Mouse (Mus musculus): ENCODE results near the gene Unc13c. TPM values are rescaled to one million over a fixed set of nuclear protein-coding genes. Genes with fewer than 3 reads are reported as not detected.

Gene Unc13c
- polyA plus RNA-seq, 2 experiments = 0.73 to 1.3 TPM

- no peak for DNase-seq (ENCODE audit: low spot score)
- H3K4me3 ChIP-seq (replicated peaks; ENCODE audit: low read length) = no peak overlapping the region
- no peak overlapping the region for H3K9ac ChIP-seq (ENCODE audit: low read depth, low read length, severe bottlenecking)
These were observed 519.5 kb downstream of the Unc13c start for GRCm38 (mm10) chr9:73449216-73449615.

DNA sequence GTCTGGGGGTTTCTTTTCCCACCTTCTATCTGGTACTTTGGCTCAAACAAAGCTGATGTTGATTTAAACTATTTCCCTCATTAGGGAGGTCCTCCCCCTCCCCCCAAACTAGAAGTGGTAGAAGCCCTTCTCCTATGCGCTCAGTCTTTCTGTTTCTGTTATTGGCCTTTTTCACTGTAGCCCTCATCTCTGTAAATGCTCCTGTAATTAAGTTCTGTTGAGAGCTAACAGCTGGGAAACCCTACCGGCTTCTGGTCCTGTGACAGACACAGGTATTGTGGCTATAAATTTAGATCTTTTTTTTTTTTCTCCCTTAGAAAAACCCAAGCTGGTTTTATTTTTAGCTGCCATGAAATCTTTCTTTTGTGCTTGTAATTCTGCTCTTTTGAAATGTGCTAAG lies 536.8 kb downstream of the Unc13c start:
- H3K4me2 ChIP-seq (replicated peaks; ENCODE audit: low read depth, low read length, severe bottlenecking) = no peak overlapping the region
- 14% methylated on average over 2 of the region's 2 CpGs for WGBS
- H3K9ac ChIP-seq (ENCODE audit: low read depth, low read length, severe bottlenecking) = no peak overlapping the region
- H3K4me1 ChIP-seq (ENCODE audit: control insufficient read depth, insufficient read depth, low read length) = no peaks in the 10 kb centered on the region
- H3K4me3 ChIP-seq (replicated peaks; ENCODE audit: low read length) = no peak overlapping the region
- H3K27me3 ChIP-seq (ENCODE audit: control insufficient read depth, insufficient read depth, low read length) = no peaks in the 10 kb centered on the region
- no peak overlapping the region for H3K27ac ChIP-seq (replicated peaks; ENCODE audit: low read depth, low read length)
- H3K36me3 ChIP-seq (ENCODE audit: control insufficient read depth, insufficient read depth, low read length) = no peaks in the 10 kb centered on the region
- H3K9me3 ChIP-seq (ENCODE audit: control insufficient read depth, low read length) = no peaks in the 10 kb centered on the region
- no peak for TF ChIP-seq POLR2A (IDR thresholded peaks at IDR 0.05; ENCODE audit: borderline replicate concordance, extremely low read depth, insufficient read depth, insufficient read length)
- no peak for ATAC-seq (ENCODE audit: low FRiP score, low read depth)
- no peak for DNase-seq (ENCODE audit: low spot score)

More at GRCm38 (mm10) chr9:73449216-73449615, 519.5 kb downstream of the Unc13c start:
- H3K9me3 ChIP-seq (ENCODE audit: control insufficient read depth, low read length) = no peaks in the 10 kb centered on the region
- no peaks in the 10 kb centered on the region for H3K36me3 ChIP-seq (ENCODE audit: control insufficient read depth, insufficient read depth, low read length)
- ATAC-seq (ENCODE audit: low FRiP score, low read depth) = no peak
- TF ChIP-seq POLR2A (IDR thresholded peaks at IDR 0.05; ENCODE audit: borderline replicate concordance, extremely low read depth, insufficient read depth, insufficient read length) = no peak
- H3K27me3 ChIP-seq (ENCODE audit: control insufficient read depth, insufficient read depth, low read length) = no peaks in the 10 kb centered on the region
- no peak overlapping the region for H3K27ac ChIP-seq (replicated peaks; ENCODE audit: low read depth, low read length)
- no peak overlapping the region for H3K4me2 ChIP-seq (replicated peaks; ENCODE audit: low read depth, low read length, severe bottlenecking)
- H3K4me1 ChIP-seq (ENCODE audit: control insufficient read depth, insufficient read depth, low read length) = no peaks in the 10 kb centered on the region

Other genes starting within 250 kb of the Unc13c start
- gene Wdr72, start 141.4 kb upstream of the Unc13c start, polyA plus RNA-seq (2012; rRNA removed) = 0.13 and 0.14 TPM in 2 replicates
- gene Wdr72, start 141.4 kb upstream of the Unc13c start, polyA plus RNA-seq (2014; fragmentation: Nextera tagmentation; extraction: Ambion mirVana) = 0.25 and 0.32 TPM in 2 replicates

All from limb, embryonic 14.5 days (tissue).